Mouse (Mus musculus) thymus, adult 2 months (tissue): ENCODE measurements around the gene Gm38394. TPM values are rescaled to one million over a fixed set of nuclear protein-coding genes. Genes with fewer than 3 reads are reported as not detected.

Source experiments
- DNase-seq: peaks from one replicate; pipeline ENCODE4 v3.0.0; 2021
- H3K27ac ChIP-seq: fragments of 200-500 bp; 2 replicates; pipeline ENCODE4 v1.5.1; 2012; ENCODE audit warnings: low read length, control low read depth; ENCODE audit not compliant: control insufficient read depth, insufficient read depth
- H3K27me3 ChIP-seq: fragments of 200-500 bp; 2 replicates; pipeline ENCODE4 v1.6.1; 2012; ENCODE audit warnings: mild to moderate bottlenecking, low read length, moderate library complexity, mixed read lengths; ENCODE audit not compliant: control insufficient read depth, insufficient read depth
- H3K36me3 ChIP-seq: fragments of 200-500 bp; 2 replicates; pipeline ENCODE4 v1.6.1; 2012; ENCODE audit warnings: mild to moderate bottlenecking, low read length, moderate library complexity; ENCODE audit not compliant: control insufficient read depth, insufficient read depth
- H3K4me1 ChIP-seq: fragments of 200-500 bp; replicated peaks from 2 replicates; pipeline ENCODE4 v1.6.1; 2012; ENCODE audit warnings: low read length; ENCODE audit not compliant: control insufficient read depth, insufficient read depth
- H3K4me3 ChIP-seq: fragments of 200-500 bp; 2 replicates; pipeline ENCODE4 v1.5.1; 2012; ENCODE audit warnings: mild to moderate bottlenecking, low read length, control low read depth, moderate library complexity; ENCODE audit not compliant: control insufficient read depth, insufficient read depth
- CTCF ChIP-seq: fragments of 200-500 bp; IDR thresholded peaks from 2 replicates; pipeline ENCODE4 v1.5.1; 2012; ENCODE audit warnings: mild to moderate bottlenecking, control low read depth, low read length, moderate library complexity, borderline replicate concordance; ENCODE audit not compliant: control insufficient read depth, poor library complexity, insufficient read depth; ENCODE audit errors: extremely low read depth
- POLR2A ChIP-seq: fragments of 200-500 bp; IDR thresholded peaks from 2 replicates; pipeline ENCODE4 v1.6.1; 2012; ENCODE audit warnings: mild to moderate bottlenecking, low read length, control low read depth, moderate library complexity; ENCODE audit not compliant: control insufficient read depth, poor library complexity, insufficient read depth; ENCODE audit errors: extremely low read depth
- WGBS: fragments of 180-500 bp; shearing (Covaris S2); methylation state at CpG from one replicate; pipeline ENCODE4 v1.1.7; 2018; 5-methylcytosine and 5-hydroxymethylcytosine counted together
- polyA plus RNA-seq: library from polyadenylated mRNA; depleted of rRNA; stranded (reverse); fragments of >200 nt; gene quantifications from 2 replicates; pipeline ENCODE4 v1.2.3, GENCODE M21; 2012

Gm38394 gene
- polyA plus RNA-seq, 1 experiment: 5.9 TPM

GRCm38 (mm10) chr1:133618311-133618710, 42.8 kb downstream of the Gm38394 start:
- DNase-seq: no peak

GRCm38 (mm10) chr1:133617908-133618307, 43.2 kb downstream of the Gm38394 start:
- Histone ChIP-seq H3K4me3 (no peak overlapping the region), H3K36me3 (peaks cover 36% of the 10 kb centered on the region), H3K4me1 (no peaks in the 10 kb centered on the region), H3K27ac (no peak overlapping the region), H3K27me3 (no peaks in the 10 kb centered on the region)
- DNase-seq: no peak
- TF ChIP-seq CTCF: no peak
- no peak for TF ChIP-seq POLR2A
- WGBS: 73% methylated on average over 2 of the region's 2 CpGs

More at GRCm38 (mm10) chr1:133618311-133618710, 42.8 kb downstream of the Gm38394 start:
- TF ChIP-seq CTCF (no peak), POLR2A (no peak)
- Histone ChIP-seq H3K4me1 (no peaks in the 10 kb centered on the region), H3K4me3 (no peak overlapping the region), H3K27ac (no peak overlapping the region), H3K27me3 (no peaks in the 10 kb centered on the region), H3K36me3 (peaks cover 40% of the 10 kb centered on the region)
- WGBS: 89% methylated on average over 8 of the region's 8 CpGs

- DNase-seq: peak; percentile 15
- Histone ChIP-seq H3K36me3 (peaks cover 8% of the 10 kb centered on the region; the same call in 1 of the 2 replicates), H3K27ac (no peak overlapping the region), H3K4me1 (no peaks in the 10 kb centered on the region), H3K4me3 (no peak overlapping the region), H3K27me3 (no peaks in the 10 kb centered on the region)
- 95% methylated on average over 3 of the region's 3 CpGs for WGBS
- TF ChIP-seq CTCF (no peak), POLR2A (no peak)
These were observed 47.3 kb downstream of the Gm38394 start for GRCm38 (mm10) chr1:133613817-133614216.

- Histone ChIP-seq H3K4me3 (no peak overlapping the region), H3K27ac (no peak overlapping the region), H3K36me3 (peaks cover 21% of the 10 kb centered on the region), H3K4me1 (no peaks in the 10 kb centered on the region), H3K27me3 (no peaks in the 10 kb centered on the region)
- DNase-seq: no peak
- TF ChIP-seq CTCF (no peak), POLR2A (no peak)
- 71% methylated on average over 1 of the region's 1 CpGs for WGBS
These were observed 49.7 kb downstream of the Gm38394 start for GRCm38 (mm10) chr1:133611436-133611835.

- 66% methylated on average over 6 of the region's 6 CpGs for WGBS
These were observed 50.5 kb downstream of the Gm38394 start for GRCm38 (mm10) chr1:133610601-133611000.

GRCm38 (mm10) chr1:133609771-133610502, 51.2 kb downstream of the Gm38394 start, which contains the start of gene Snrpe:
TSS of gene Snrpe (minus strand) at chr1:133610291.
- Histone ChIP-seq H3K4me3 (peak within 1 kb of the TSS; percentile 92), H3K4me1 (no peaks in the 10 kb centered on the region), H3K36me3 (peaks cover 35% of the 10 kb centered on the region), H3K27me3 (no peaks in the 10 kb centered on the region), H3K27ac (no peak within 1 kb of the TSS)
- under 1% methylated on average over 72 of the region's 73 CpGs for WGBS
- peak; percentile 95 for DNase-seq
- TF ChIP-seq CTCF (peak; percentile 96), POLR2A (peak; percentile 63; the same call in 1 of the 2 replicates)

More at GRCm38 (mm10) chr1:133610601-133611000, 50.5 kb downstream of the Gm38394 start:
- Histone ChIP-seq H3K4me3 (no peak overlapping the region), H3K27me3 (no peaks in the 10 kb centered on the region), H3K36me3 (peaks cover 29% of the 10 kb centered on the region), H3K27ac (no peak overlapping the region), H3K4me1 (no peaks in the 10 kb centered on the region)
- no peak for TF ChIP-seq POLR2A
- DNase-seq: no peak
